Mouse (Mus musculus) embryonic facial prominence, embryonic 15.5 days (tissue): ENCODE measurements around the gene Ccnj. TPM values are rescaled to one million over a fixed set of nuclear protein-coding genes. Genes with fewer than 3 reads are reported as not detected.

ENCODE experiments used
- ATAC-seq: fragments of 200-750 bp; cut with Nextera tagmentation; 2 replicates; pipeline ENCODE4 v1.8.0; 2017; ENCODE audit warnings: low read depth, moderate TSS enrichment; ENCODE audit not compliant: insufficient number of reproducible peaks, low FRiP score, low TSS enrichment
- H3K27ac ChIP-seq: fragments of 300-500 bp; sonication (generic); replicated peaks from 2 replicates; pipeline ENCODE4 v1.5.1; 2015; ENCODE audit warnings: mild to moderate bottlenecking, inconsistent platforms
- H3K27me3 ChIP-seq: fragments of 300-500 bp; sonication (generic); 2 replicates; pipeline ENCODE4 v1.6.1; 2015; ENCODE audit warnings: inconsistent platforms
- H3K36me3 ChIP-seq: fragments of 300-500 bp; sonication (generic); 2 replicates; pipeline ENCODE4 v1.6.1; 2015; ENCODE audit warnings: mild to moderate bottlenecking, inconsistent platforms
- H3K4me1 ChIP-seq: fragments of 300-500 bp; sonication (generic); 2 replicates; pipeline ENCODE4 v1.6.1; 2015; ENCODE audit warnings: inconsistent platforms
- H3K4me2 ChIP-seq: fragments of 300-500 bp; sonication (generic); replicated peaks from 2 replicates; pipeline ENCODE4 v1.6.1; 2015; ENCODE audit warnings: mild to moderate bottlenecking, inconsistent platforms
- H3K4me3 ChIP-seq: fragments of 300-500 bp; sonication (generic); replicated peaks from 2 replicates; pipeline ENCODE4 v1.5.1; 2015; ENCODE audit warnings: mild to moderate bottlenecking, inconsistent platforms
- H3K9ac ChIP-seq: fragments of 300-500 bp; sonication (generic); 2 replicates; pipeline ENCODE4 v1.6.1; 2015; ENCODE audit warnings: inconsistent platforms
- H3K9me3 ChIP-seq: fragments of 300-500 bp; sonication (generic); replicated peaks from 2 replicates; pipeline ENCODE4 v1.6.1; 2016; ENCODE audit warnings: inconsistent platforms
- WGBS: fragments of 180-500 bp; shearing (Covaris S2); methylation state at CpG from one replicate; pipeline ENCODE4 v1.1.7; 2015; 5-methylcytosine and 5-hydroxymethylcytosine counted together
- polyA plus RNA-seq: library from polyadenylated mRNA; unstranded; fragments of >200 nt; fragmentation: Nextera tagmentation; extraction: Ambion mirVana; gene quantifications from 2 replicates; pipeline ENCODE4 v1.2.1, GENCODE M21; 2015

Gene Ccnj
- polyA plus RNA-seq, 1 experiment from 2014 or later: 11.1 TPM

GRCm38 (mm10) chr19:40821306-40821825 is 9.7 kb upstream of the Ccnj start:
- H3K9me3 ChIP-seq: no peaks in the 10 kb centered on the region
- no peaks in the 10 kb centered on the region for H3K36me3 ChIP-seq
- 77% methylated on average over 4 of the region's 4 CpGs for WGBS
- H3K27ac ChIP-seq: no peak overlapping the region
- H3K4me1 ChIP-seq: no peaks in the 10 kb centered on the region
- no peak for ATAC-seq
- H3K4me3 ChIP-seq: no peak overlapping the region
- H3K9ac ChIP-seq: no peak overlapping the region
- H3K27me3 ChIP-seq: no peaks in the 10 kb centered on the region
- no peak overlapping the region for H3K4me2 ChIP-seq

GRCm38 (mm10) chr19:40825636-40826035 is 5.4 kb upstream of the Ccnj start:
- H3K4me1 ChIP-seq: peaks cover 5% of the 10 kb centered on the region; the same call in 1 of the 2 replicates
- 46% methylated on average over 5 of the region's 5 CpGs for WGBS

GRCm38 (mm10) chr19:40826735-40827134 is 4.3 kb upstream of the Ccnj start:
- Histone ChIP-seq H3K9ac (no peak overlapping the region), H3K36me3 (no peaks in the 10 kb centered on the region), H3K27me3 (no peaks in the 10 kb centered on the region), H3K4me1 (peaks cover 5% of the 10 kb centered on the region; the same call in 1 of the 2 replicates), H3K4me2 (no peak overlapping the region), H3K27ac (no peak overlapping the region), H3K4me3 (no peak overlapping the region), H3K9me3 (no peaks in the 10 kb centered on the region)
- ATAC-seq: no peak
- WGBS: 44% methylated on average over 7 of the region's 7 CpGs

More at GRCm38 (mm10) chr19:40825636-40826035, 5.4 kb upstream of the Ccnj start:
- no peaks in the 10 kb centered on the region for H3K9me3 ChIP-seq
- ATAC-seq: no peak
- no peaks in the 10 kb centered on the region for H3K36me3 ChIP-seq
- no peak overlapping the region for H3K27ac ChIP-seq
- H3K4me2 ChIP-seq: no peak overlapping the region
- H3K4me3 ChIP-seq: no peak overlapping the region
- no peaks in the 10 kb centered on the region for H3K27me3 ChIP-seq
- no peak overlapping the region for H3K9ac ChIP-seq

GRCm38 (mm10) chr19:40830198-40830597 is 881 bp upstream of the Ccnj start:
- Histone ChIP-seq H3K9me3 (no peaks in the 10 kb centered on the region), H3K9ac (peak overlapping the region; percentile 91; the same call in 1 of the 2 replicates), H3K4me1 (peaks cover 19% of the 10 kb centered on the region), H3K27ac (no peak overlapping the region), H3K4me3 (peak overlapping the region; percentile 90), H3K36me3 (no peaks in the 10 kb centered on the region), H3K27me3 (no peaks in the 10 kb centered on the region), H3K4me2 (peak overlapping the region; percentile 75)
- no peak for ATAC-seq
- 62% methylated on average over 7 of the region's 7 CpGs for WGBS

- H3K4me3 ChIP-seq: peak overlapping the region; percentile 90
- ATAC-seq: peak; percentile 61
- H3K4me1 ChIP-seq: peaks cover 19% of the 10 kb centered on the region
- H3K27ac ChIP-seq: peak overlapping the region; percentile 89
- peak overlapping the region; percentile 91 for H3K9ac ChIP-seq
- H3K27me3 ChIP-seq: no peaks in the 10 kb centered on the region
- peak overlapping the region; percentile 75 for H3K4me2 ChIP-seq
- H3K9me3 ChIP-seq: no peaks in the 10 kb centered on the region
- no peaks in the 10 kb centered on the region; the same call in 1 of the 2 replicates for H3K36me3 ChIP-seq
- WGBS: 0% methylated on average over 60 of the region's 76 CpGs
Observed at GRCm38 (mm10) chr19:40831416-40832201, 530 bp downstream of the Ccnj start.

- peaks cover 19% of the 10 kb centered on the region for H3K4me1 ChIP-seq
- peaks cover 6% of the 10 kb centered on the region; the same call in 1 of the 2 replicates for H3K36me3 ChIP-seq
- H3K4me2 ChIP-seq: peak overlapping the region; percentile 75
- WGBS: 15% methylated on average over 5 of the region's 5 CpGs
- ATAC-seq: no peak
- H3K9ac ChIP-seq: peak overlapping the region; percentile 91
- peak overlapping the region; percentile 89; the same call in 1 of the 2 replicates for H3K27ac ChIP-seq
- H3K9me3 ChIP-seq: no peaks in the 10 kb centered on the region
- H3K4me3 ChIP-seq: peak overlapping the region; percentile 90
- H3K27me3 ChIP-seq: no peaks in the 10 kb centered on the region
Observed at GRCm38 (mm10) chr19:40832361-40832760, 1.3 kb downstream of the Ccnj start.

- WGBS: 84% methylated on average over 6 of the region's 6 CpGs
- H3K4me2 ChIP-seq: no peak overlapping the region
- H3K27ac ChIP-seq: no peak overlapping the region
- no peak overlapping the region for H3K4me3 ChIP-seq
- peaks cover 19% of the 10 kb centered on the region for H3K4me1 ChIP-seq
- no peak overlapping the region for H3K9ac ChIP-seq
- H3K27me3 ChIP-seq: no peaks in the 10 kb centered on the region
- H3K36me3 ChIP-seq: peaks cover 24% of the 10 kb centered on the region
- no peak for ATAC-seq
- no peaks in the 10 kb centered on the region for H3K9me3 ChIP-seq
Observed at GRCm38 (mm10) chr19:40834436-40834835, 3.4 kb downstream of the Ccnj start.

GRCm38 (mm10) chr19:40838205-40838604 is 7.1 kb downstream of the Ccnj start:
- Histone ChIP-seq H3K4me3 (no peak overlapping the region), H3K4me2 (no peak overlapping the region), H3K9ac (no peak overlapping the region), H3K27ac (no peak overlapping the region), H3K4me1 (0 out of 2 replicates have a peak, but pooled peaks cover 3% of the 10 kb centered on the region), H3K36me3 (peaks cover 40% of the 10 kb centered on the region), H3K9me3 (no peaks in the 10 kb centered on the region), H3K27me3 (no peaks in the 10 kb centered on the region)
- ATAC-seq: no peak
- WGBS: 94% methylated on average over 7 of the region's 7 CpGs

- no peak overlapping the region for H3K27ac ChIP-seq
- H3K4me1 ChIP-seq: no peaks in the 10 kb centered on the region
- H3K4me3 ChIP-seq: no peak overlapping the region
- no peaks in the 10 kb centered on the region for H3K27me3 ChIP-seq
- no peak for ATAC-seq
- peaks cover 56% of the 10 kb centered on the region for H3K36me3 ChIP-seq
- no peak overlapping the region for H3K4me2 ChIP-seq
- 64% methylated on average over 6 of the region's 6 CpGs for WGBS
- no peak overlapping the region for H3K9ac ChIP-seq
- no peaks in the 10 kb centered on the region for H3K9me3 ChIP-seq
Observed at GRCm38 (mm10) chr19:40840303-40840702, 9.2 kb downstream of the Ccnj start.

GRCm38 (mm10) chr19:40841083-40841482 is 10.0 kb downstream of the Ccnj start:
- no peaks in the 10 kb centered on the region for H3K27me3 ChIP-seq
- H3K36me3 ChIP-seq: peaks cover 64% of the 10 kb centered on the region
- 93% methylated on average over 6 of the region's 6 CpGs for WGBS
- no peaks in the 10 kb centered on the region for H3K4me1 ChIP-seq
- no peak overlapping the region for H3K4me3 ChIP-seq
- no peaks in the 10 kb centered on the region for H3K9me3 ChIP-seq
- H3K4me2 ChIP-seq: no peak overlapping the region
- ATAC-seq: no peak
- no peak overlapping the region for H3K9ac ChIP-seq
- no peak overlapping the region for H3K27ac ChIP-seq

GRCm38 (mm10) chr19:40841593-40841992 is 10.5 kb downstream of the Ccnj start:
- no peak overlapping the region for H3K4me2 ChIP-seq
- no peaks in the 10 kb centered on the region for H3K4me1 ChIP-seq
- no peak for ATAC-seq
- H3K4me3 ChIP-seq: no peak overlapping the region
- H3K9me3 ChIP-seq: no peaks in the 10 kb centered on the region
- H3K9ac ChIP-seq: no peak overlapping the region
- H3K27me3 ChIP-seq: no peaks in the 10 kb centered on the region
- WGBS: 84% methylated on average over 13 of the region's 13 CpGs
- peaks cover 67% of the 10 kb centered on the region for H3K36me3 ChIP-seq
- no peak overlapping the region for H3K27ac ChIP-seq
